Mouse (Mus musculus): Measurements from ENCODE around the gene Cacna2d2. TPM values are rescaled to one million over a fixed set of nuclear protein-coding genes. Genes with fewer than 3 reads are reported as not detected.

Gene Cacna2d2
- polyA plus RNA-seq, 1 experiment from 2014 or later, result 0.56 TPM

DNA sequence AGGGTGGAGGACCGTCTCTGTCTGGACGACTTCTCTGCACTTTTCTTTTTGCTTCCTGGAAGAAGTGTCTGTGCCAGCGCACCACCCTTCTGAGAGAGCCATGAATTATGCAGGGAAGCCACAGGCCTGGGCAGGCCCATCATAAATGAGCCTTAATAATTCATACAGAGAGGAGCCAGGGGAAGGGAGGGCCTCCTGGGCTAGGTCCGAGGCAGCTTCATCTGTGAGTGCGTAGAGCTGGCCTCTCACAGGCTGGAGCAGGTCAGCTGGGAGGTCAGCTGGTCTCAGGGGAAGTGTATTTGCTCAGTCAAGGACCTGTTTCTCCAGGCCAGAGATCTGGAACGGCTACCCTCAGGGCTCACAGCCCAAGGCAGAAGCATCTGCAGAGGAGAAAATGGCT, 17.7 kb downstream of the Cacna2d2 start:
- no peak for ATAC-seq (ENCODE audit: low FRiP score, low read depth)
- Histone ChIP-seq H3K36me3 (no peaks in the 10 kb centered on the region), H3K9me3 (no peaks in the 10 kb centered on the region), H3K27me3 (peaks cover 41% of the 10 kb centered on the region), H3K27ac (no peak overlapping the region), H3K4me3 (no peak overlapping the region), H3K4me2 (replicated peaks) (no peak overlapping the region), H3K4me1 (no peaks in the 10 kb centered on the region), H3K9ac (no peak overlapping the region; the same call in 1 of the 2 replicates)
- 55% methylated on average over 6 of the region's 6 CpGs for WGBS

GRCm38 (mm10) chr9:107419491-107420244, 20.3 kb downstream of the Cacna2d2 start:
- Histone ChIP-seq H3K9me3 (no peaks in the 10 kb centered on the region), H3K4me3 (no peak overlapping the region), H3K27ac (no peak overlapping the region), H3K4me2 (replicated peaks) (no peak overlapping the region), H3K9ac (no peak overlapping the region), H3K4me1 (no peaks in the 10 kb centered on the region), H3K27me3 (peaks cover 40% of the 10 kb centered on the region), H3K36me3 (no peaks in the 10 kb centered on the region)
- ATAC-seq (ENCODE audit: low FRiP score, low read depth), result no peak
- WGBS, result 66% methylated on average over 9 of the region's 9 CpGs

DNA sequence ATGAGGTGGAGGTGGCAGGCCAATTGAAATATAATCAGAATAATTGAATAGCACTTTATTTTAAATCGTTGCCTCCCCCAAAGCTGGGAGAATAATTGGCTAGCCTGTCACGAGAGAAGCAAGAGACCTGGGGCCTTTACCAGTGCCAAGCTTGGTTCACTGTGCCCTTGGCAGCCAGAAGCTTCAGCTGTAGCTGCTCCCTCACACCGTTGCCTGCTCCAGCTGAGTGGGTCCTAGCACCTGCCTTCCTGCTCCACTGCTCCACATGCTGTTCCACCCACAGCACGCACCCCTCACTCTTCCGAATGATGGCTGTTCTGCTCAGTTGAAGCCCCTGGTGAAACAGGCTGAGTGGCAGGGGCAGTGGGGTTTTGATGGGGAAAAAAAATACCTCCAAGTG, 21.5 kb downstream of the Cacna2d2 start:
- no peak overlapping the region for H3K4me2 ChIP-seq (replicated peaks)
- H3K36me3 ChIP-seq, result no peaks in the 10 kb centered on the region
- peaks cover 46% of the 10 kb centered on the region for H3K27me3 ChIP-seq
- no peak for ATAC-seq (ENCODE audit: low FRiP score, low read depth)
- H3K27ac ChIP-seq, result no peak overlapping the region
- 73% methylated on average over 5 of the region's 5 CpGs for WGBS
- H3K4me1 ChIP-seq, result no peaks in the 10 kb centered on the region
- H3K4me3 ChIP-seq, result no peak overlapping the region
- H3K9me3 ChIP-seq, result no peaks in the 10 kb centered on the region
- H3K9ac ChIP-seq, result no peak overlapping the region

DNA sequence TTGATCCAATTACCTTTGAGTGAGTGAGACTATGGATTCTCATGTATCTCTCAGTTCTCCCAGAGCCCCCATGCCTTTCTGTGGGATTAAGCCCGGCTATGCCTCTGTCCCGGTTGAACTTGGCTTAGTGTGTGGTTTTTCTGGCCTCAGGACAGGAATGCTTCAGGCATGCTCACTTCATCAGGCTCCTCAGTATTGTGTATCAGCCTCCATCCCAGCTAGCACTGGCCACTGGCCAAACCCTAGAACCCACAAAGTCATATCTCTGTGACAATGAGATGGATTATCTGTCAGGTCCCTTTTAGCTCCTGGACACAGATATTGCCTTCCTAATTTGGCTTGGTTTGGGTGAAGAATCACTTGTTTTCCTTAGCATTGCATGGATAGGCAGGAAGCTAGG, 23.5 kb downstream of the Cacna2d2 start:
- Histone ChIP-seq H3K36me3 (no peaks in the 10 kb centered on the region), H3K27me3 (peaks cover 66% of the 10 kb centered on the region), H3K4me1 (no peaks in the 10 kb centered on the region), H3K4me3 (no peak overlapping the region), H3K9me3 (no peaks in the 10 kb centered on the region), H3K9ac (no peak overlapping the region), H3K27ac (no peak overlapping the region), H3K4me2 (replicated peaks) (no peak overlapping the region)
- ATAC-seq (ENCODE audit: low FRiP score, low read depth), result no peak
- 50% methylated on average over 2 of the region's 2 CpGs for WGBS

DNA sequence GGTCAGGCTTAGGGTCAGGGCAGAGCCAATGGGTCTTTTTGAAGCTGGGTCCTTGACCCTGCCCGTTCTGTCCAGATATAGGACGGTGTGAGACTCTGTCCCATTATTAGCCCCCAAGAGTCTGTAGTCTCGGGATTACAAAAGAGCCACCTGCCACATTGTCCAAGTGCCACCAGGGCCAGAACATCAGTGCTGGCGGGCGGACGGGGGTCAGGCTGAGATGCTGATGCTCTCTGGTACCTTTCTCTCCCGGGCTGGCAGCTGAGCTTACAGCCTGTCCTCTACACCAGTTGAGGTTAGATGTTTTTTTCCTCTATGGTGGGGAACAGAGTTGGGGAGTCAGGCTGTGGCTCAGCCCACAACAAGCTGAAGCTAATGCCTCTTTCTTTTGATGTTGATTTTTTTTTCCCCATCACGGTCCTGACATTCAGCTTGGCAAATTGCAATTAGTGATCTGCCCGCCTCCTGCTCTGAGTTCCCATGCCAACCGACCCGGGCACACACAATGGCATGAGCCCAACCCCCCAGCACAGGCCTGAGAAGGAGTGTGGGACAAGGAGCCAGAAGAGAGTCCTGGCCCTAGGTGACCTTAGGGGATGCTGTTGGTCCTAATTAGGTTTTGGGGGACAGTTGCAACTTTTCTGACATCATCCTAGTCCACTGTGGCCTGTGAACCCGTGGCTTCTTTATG, 25.2 kb downstream of the Cacna2d2 start:
- Histone ChIP-seq H3K4me3 (no peak overlapping the region), H3K27ac (no peak overlapping the region), H3K36me3 (no peaks in the 10 kb centered on the region), H3K9me3 (no peaks in the 10 kb centered on the region), H3K27me3 (peaks cover 79% of the 10 kb centered on the region), H3K4me1 (no peaks in the 10 kb centered on the region), H3K4me2 (replicated peaks) (no peak overlapping the region), H3K9ac (no peak overlapping the region)
- 76% methylated on average over 12 of the region's 12 CpGs for WGBS
- ATAC-seq (ENCODE audit: low FRiP score, low read depth), result no peak

GRCm38 (mm10) chr9:107427876-107428275, 28.5 kb downstream of the Cacna2d2 start:
- H3K27me3 ChIP-seq, result peaks cover 78% of the 10 kb centered on the region
- no peak overlapping the region for H3K4me2 ChIP-seq (replicated peaks)
- H3K36me3 ChIP-seq, result no peaks in the 10 kb centered on the region
- H3K4me1 ChIP-seq, result peaks cover 11% of the 10 kb centered on the region
- H3K27ac ChIP-seq, result no peak overlapping the region
- no peak for ATAC-seq (ENCODE audit: low FRiP score, low read depth)
- H3K4me3 ChIP-seq, result no peak overlapping the region
- no peaks in the 10 kb centered on the region for H3K9me3 ChIP-seq
- WGBS, result 83% methylated on average over 7 of the region's 7 CpGs
- H3K9ac ChIP-seq, result no peak overlapping the region

DNA sequence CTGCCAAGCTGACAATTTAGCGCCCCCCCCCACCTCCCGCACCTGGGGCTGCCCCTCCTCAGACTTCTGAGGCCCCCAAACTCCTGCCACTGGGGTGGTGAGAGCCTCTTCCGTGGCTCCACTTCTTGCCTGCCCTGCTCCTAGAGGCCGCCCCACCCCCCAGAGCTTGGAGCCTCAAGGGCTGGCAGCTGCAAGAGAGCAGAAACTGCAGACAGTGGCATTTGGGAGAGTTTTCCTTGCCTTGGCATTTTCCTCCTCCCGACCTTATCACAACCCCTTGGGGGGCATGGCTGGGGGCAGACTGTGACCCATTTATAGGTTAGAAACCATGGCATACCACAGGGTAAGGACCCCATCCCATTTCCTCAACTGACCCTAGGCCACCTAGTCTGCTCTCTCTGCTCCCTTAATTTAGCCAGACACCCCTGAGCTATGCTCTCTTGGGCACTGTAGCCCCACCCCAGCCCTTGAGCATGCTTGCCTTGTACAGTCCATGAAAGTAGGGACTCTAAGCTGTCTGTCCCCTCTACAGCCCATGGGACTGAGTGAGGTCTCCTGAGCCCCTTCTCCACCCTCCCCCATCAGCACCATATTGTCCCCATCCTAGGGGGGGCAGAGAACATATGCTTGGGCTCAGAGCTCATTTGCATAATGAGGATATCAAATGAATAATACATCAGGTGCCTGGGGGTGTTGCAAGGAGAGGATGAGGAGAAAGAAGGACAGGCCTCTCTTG, 29.2 kb downstream of the Cacna2d2 start:
- Histone ChIP-seq H3K9ac (no peak overlapping the region), H3K27ac (no peak overlapping the region), H3K4me2 (replicated peaks) (no peak overlapping the region), H3K4me3 (no peak overlapping the region), H3K27me3 (peaks cover 73% of the 10 kb centered on the region), H3K36me3 (no peaks in the 10 kb centered on the region), H3K4me1 (peaks cover 11% of the 10 kb centered on the region), H3K9me3 (no peaks in the 10 kb centered on the region)
- 51% methylated on average over 5 of the region's 5 CpGs for WGBS
- no peak for ATAC-seq (ENCODE audit: low FRiP score, low read depth)

DNA sequence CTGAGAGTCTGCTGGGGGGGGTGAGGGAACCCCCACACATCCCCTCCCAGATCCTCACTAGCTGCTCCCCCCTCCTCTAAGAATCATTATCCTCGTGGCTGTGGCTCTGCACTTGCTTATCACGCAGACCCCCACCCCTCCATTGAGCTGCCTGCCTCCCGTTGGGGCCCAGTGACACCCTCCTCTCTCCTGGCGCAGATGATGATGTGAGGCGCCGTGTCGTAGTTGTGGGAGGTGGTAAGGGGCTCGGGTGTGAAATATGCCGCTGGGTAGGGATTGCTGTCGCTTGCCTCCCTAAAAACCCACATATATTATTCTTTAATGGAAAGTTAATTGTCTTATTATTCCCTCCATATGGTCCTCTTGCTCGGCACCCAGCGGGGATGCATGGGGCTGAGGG, 31.0 kb downstream of the Cacna2d2 start:
- H3K27ac ChIP-seq, result no peak overlapping the region
- no peaks in the 10 kb centered on the region for H3K36me3 ChIP-seq
- H3K4me2 ChIP-seq (replicated peaks), result peak overlapping the region; percentile 23; the same call in 1 of the 2 replicates
- peaks cover 71% of the 10 kb centered on the region for H3K27me3 ChIP-seq
- H3K9me3 ChIP-seq, result no peaks in the 10 kb centered on the region
- H3K4me1 ChIP-seq, result peaks cover 25% of the 10 kb centered on the region
- no peak for ATAC-seq (ENCODE audit: low FRiP score, low read depth)
- 32% methylated on average over 12 of the region's 12 CpGs for WGBS
- no peak overlapping the region for H3K4me3 ChIP-seq
- no peak overlapping the region for H3K9ac ChIP-seq

DNA sequence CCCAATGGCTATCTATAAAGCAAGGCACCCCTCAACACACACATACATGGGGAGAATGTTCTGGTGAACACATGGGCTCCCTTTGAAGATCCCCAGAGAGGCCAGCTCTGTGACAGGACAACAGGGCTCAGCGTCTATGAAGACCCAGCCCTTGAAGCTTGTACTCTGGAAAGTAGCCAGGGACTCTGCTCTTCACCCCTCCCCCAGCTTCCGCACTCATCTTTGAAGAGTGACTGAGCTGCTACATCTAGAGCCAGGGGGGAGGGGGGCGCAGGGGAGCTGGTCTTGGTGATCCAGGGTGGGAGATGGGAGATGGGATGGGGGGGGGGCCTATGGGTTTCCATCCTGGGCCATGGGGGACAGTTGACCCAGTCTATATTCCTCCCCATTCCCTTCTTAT, 33.1 kb downstream of the Cacna2d2 start:
- no peak overlapping the region for H3K4me2 ChIP-seq (replicated peaks)
- no peaks in the 10 kb centered on the region for H3K36me3 ChIP-seq
- 68% methylated on average over 3 of the region's 3 CpGs for WGBS
- peaks cover 27% of the 10 kb centered on the region for H3K4me1 ChIP-seq
- H3K9me3 ChIP-seq, result no peaks in the 10 kb centered on the region
- no peak for ATAC-seq (ENCODE audit: low FRiP score, low read depth)
- H3K27me3 ChIP-seq, result peaks cover 51% of the 10 kb centered on the region
- H3K4me3 ChIP-seq, result no peak overlapping the region
- no peak overlapping the region for H3K27ac ChIP-seq
- no peak overlapping the region for H3K9ac ChIP-seq

DNA sequence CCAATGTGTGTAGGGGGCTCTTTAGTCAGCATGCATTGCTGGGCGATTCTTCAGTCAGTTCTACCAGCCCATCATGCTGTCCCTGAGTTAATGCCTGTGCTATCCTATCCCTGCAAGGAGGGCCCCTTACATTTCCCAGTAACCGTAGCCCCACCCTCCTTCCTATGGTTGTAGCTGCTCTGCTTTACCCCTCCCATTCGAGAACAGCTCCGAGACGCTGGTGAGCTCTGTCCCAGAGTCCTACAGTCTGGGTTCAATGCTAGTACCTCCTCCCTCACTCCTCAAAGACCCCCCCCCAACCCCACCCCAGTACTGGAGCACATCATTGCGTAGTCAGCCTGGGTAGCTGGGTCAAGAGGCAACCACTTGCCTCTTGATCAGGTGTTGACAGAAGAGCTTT, 35.4 kb downstream of the Cacna2d2 start:
- WGBS, result 23% methylated on average over 6 of the region's 6 CpGs
- H3K9me3 ChIP-seq, result no peaks in the 10 kb centered on the region
- H3K27me3 ChIP-seq, result peaks cover 33% of the 10 kb centered on the region
- no peak overlapping the region for H3K27ac ChIP-seq
- peak; percentile 37; the same call in 1 of the 2 replicates for ATAC-seq (ENCODE audit: low FRiP score, low read depth)
- no peak overlapping the region; the same call in 1 of the 2 replicates for H3K4me2 ChIP-seq (replicated peaks)
- no peaks in the 10 kb centered on the region for H3K36me3 ChIP-seq
- H3K4me1 ChIP-seq, result peaks cover 27% of the 10 kb centered on the region
- H3K4me3 ChIP-seq, result no peak overlapping the region
- no peak overlapping the region for H3K9ac ChIP-seq

- Histone ChIP-seq H3K4me1 (peaks cover 23% of the 10 kb centered on the region), H3K36me3 (no peaks in the 10 kb centered on the region), H3K4me3 (no peak overlapping the region), H3K9me3 (no peaks in the 10 kb centered on the region), H3K27me3 (peaks cover 29% of the 10 kb centered on the region), H3K4me2 (replicated peaks) (no peak overlapping the region), H3K27ac (no peak overlapping the region), H3K9ac (no peak overlapping the region)
- no peak; the same call in 1 of the 2 replicates for ATAC-seq (ENCODE audit: low FRiP score, low read depth)
- WGBS, result 33% methylated on average over 6 of the region's 6 CpGs
Observed at GRCm38 (mm10) chr9:107435285-107435684, 35.9 kb downstream of the Cacna2d2 start.

DNA sequence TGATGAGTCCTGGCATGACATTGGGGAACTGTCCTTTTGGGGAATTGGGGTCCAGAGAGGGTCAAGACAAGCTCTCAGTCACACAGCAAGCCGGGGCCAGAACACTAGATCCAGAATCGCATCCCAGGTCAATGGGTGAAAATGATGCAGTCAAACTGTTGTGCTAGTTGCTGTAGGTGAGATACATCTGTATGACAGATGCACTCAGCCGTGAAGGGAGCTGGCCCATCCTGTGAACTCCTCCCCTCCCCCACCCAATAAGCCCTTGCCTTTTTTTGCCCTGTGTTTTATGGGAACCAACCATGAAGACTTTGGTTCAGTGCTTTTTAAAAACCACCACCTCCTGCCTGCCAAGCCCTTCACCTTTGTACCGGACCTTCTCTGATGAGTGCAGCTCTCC, 43.5 kb downstream of the Cacna2d2 start:
- no peaks in the 10 kb centered on the region for H3K36me3 ChIP-seq
- H3K4me2 ChIP-seq (replicated peaks), result no peak overlapping the region
- no peak overlapping the region for H3K4me3 ChIP-seq
- WGBS, result 61% methylated on average over 4 of the region's 4 CpGs
- peaks cover 32% of the 10 kb centered on the region for H3K4me1 ChIP-seq
- H3K27me3 ChIP-seq, result peaks cover 3% of the 10 kb centered on the region; the same call in 1 of the 2 replicates
- H3K27ac ChIP-seq, result no peak overlapping the region
- no peaks in the 10 kb centered on the region for H3K9me3 ChIP-seq
- no peak for ATAC-seq (ENCODE audit: low FRiP score, low read depth)
- no peak overlapping the region for H3K9ac ChIP-seq
